Mouse (Mus musculus): ENCODE results near the gene Zfp534. TPM values are rescaled to one million over a fixed set of nuclear protein-coding genes. Genes with fewer than 3 reads are reported as not detected.
"Not testable (repeated sequence)": the region's sequence is repeated elsewhere in the genome, so short reads cannot be mapped to it uniquely, and the experiment has no call there.

The Zfp534 gene
- polyA plus RNA-seq (2015; fragmentation: Nextera tagmentation; extraction: Ambion mirVana), result not detected in 2 replicates

GRCm38 (mm10) chr4:147702453-147702852, at the start of gene Zfp534:
Zfp534 (minus strand) TSS chr4:147702553.
- H3K4me1 ChIP-seq; H3K27me3 ChIP-seq; H3K9me3 ChIP-seq (replicated peaks); H3K27ac ChIP-seq (replicated peaks); H3K4me3 ChIP-seq (replicated peaks); ATAC-seq (ENCODE audit: insufficient number of reproducible peaks, low FRiP score, low TSS enrichment, low read depth); H3K4me2 ChIP-seq (replicated peaks); H3K9ac ChIP-seq; H3K36me3 ChIP-seq: not testable (repeated sequence)
- WGBS, result 85% methylated on average over 3 of the region's 3 CpGs

- not testable (repeated sequence) for H3K4me2 ChIP-seq (replicated peaks); H3K4me1 ChIP-seq; H3K27ac ChIP-seq (replicated peaks); H3K36me3 ChIP-seq; H3K4me3 ChIP-seq (replicated peaks); H3K9ac ChIP-seq; ATAC-seq (ENCODE audit: insufficient number of reproducible peaks, low FRiP score, low TSS enrichment, low read depth); H3K9me3 ChIP-seq (replicated peaks); H3K27me3 ChIP-seq
- WGBS, result 92% methylated on average over 14 of the region's 15 CpGs
These were observed 43.9 kb upstream of the Zfp534 start for GRCm38 (mm10) chr4:147746255-147746654.

- H3K4me3 ChIP-seq (replicated peaks), result peak overlapping the region; percentile 41
- H3K27me3 ChIP-seq; H3K9me3 ChIP-seq (replicated peaks); H3K9ac ChIP-seq; H3K4me1 ChIP-seq; H3K27ac ChIP-seq (replicated peaks); ATAC-seq (ENCODE audit: insufficient number of reproducible peaks, low FRiP score, low TSS enrichment, low read depth); H3K36me3 ChIP-seq: not testable (repeated sequence)
- 33% methylated on average over 62 of the region's 63 CpGs for whole genome bisulfite sequencing
- peak overlapping the region; percentile 45 for H3K4me2 ChIP-seq (replicated peaks)
These were observed 36.5 kb upstream of the Zfp534 start for GRCm38 (mm10) chr4:147738636-147739369.

- not testable (repeated sequence) for H3K27me3 ChIP-seq; H3K4me3 ChIP-seq (replicated peaks); H3K9me3 ChIP-seq (replicated peaks); H3K27ac ChIP-seq (replicated peaks); ATAC-seq (ENCODE audit: insufficient number of reproducible peaks, low FRiP score, low TSS enrichment, low read depth); H3K4me1 ChIP-seq; H3K4me2 ChIP-seq (replicated peaks); H3K36me3 ChIP-seq; H3K9ac ChIP-seq
- 88% methylated on average over 5 of the region's 5 CpGs for WGBS
These were observed 47.1 kb downstream of the Zfp534 start for GRCm38 (mm10) chr4:147655245-147655644.

- H3K9ac ChIP-seq; ATAC-seq (ENCODE audit: insufficient number of reproducible peaks, low FRiP score, low TSS enrichment, low read depth); H3K27me3 ChIP-seq; H3K4me3 ChIP-seq (replicated peaks); H3K9me3 ChIP-seq (replicated peaks); H3K4me2 ChIP-seq (replicated peaks); H3K36me3 ChIP-seq; H3K4me1 ChIP-seq; H3K27ac ChIP-seq (replicated peaks): not testable (repeated sequence)
- WGBS, result no CpG with 5 or more reads among the region's 3 CpGs
These were observed 54.9 kb downstream of the Zfp534 start for GRCm38 (mm10) chr4:147647407-147647806.

- not testable (repeated sequence) for H3K27ac ChIP-seq (replicated peaks); H3K4me3 ChIP-seq (replicated peaks); H3K4me2 ChIP-seq (replicated peaks); ATAC-seq (ENCODE audit: insufficient number of reproducible peaks, low FRiP score, low TSS enrichment, low read depth); H3K9me3 ChIP-seq (replicated peaks); H3K9ac ChIP-seq; H3K36me3 ChIP-seq; H3K27me3 ChIP-seq; H3K4me1 ChIP-seq
- WGBS, result no CpG with 5 or more reads among the region's 6 CpGs
These were observed 59.9 kb downstream of the Zfp534 start, which contains the start of gene Zfp979 for GRCm38 (mm10) chr4:147642413-147642812. Zfp979 (minus strand) TSS chr4:147642513.

- H3K36me3 ChIP-seq; H3K27ac ChIP-seq (replicated peaks); H3K4me3 ChIP-seq (replicated peaks); H3K9ac ChIP-seq; H3K4me2 ChIP-seq (replicated peaks); H3K4me1 ChIP-seq; ATAC-seq (ENCODE audit: insufficient number of reproducible peaks, low FRiP score, low TSS enrichment, low read depth); H3K9me3 ChIP-seq (replicated peaks); H3K27me3 ChIP-seq: not testable (repeated sequence)
- 43% methylated on average over 2 of the region's 3 CpGs for WGBS
These were observed 60.4 kb downstream of the Zfp534 start for GRCm38 (mm10) chr4:147641932-147642331.

GRCm38 (mm10) chr4:147633818-147634262, 68.5 kb downstream of the Zfp534 start:
- not testable (repeated sequence) for H3K27me3 ChIP-seq; H3K9me3 ChIP-seq (replicated peaks); H3K4me2 ChIP-seq (replicated peaks); H3K9ac ChIP-seq; H3K4me1 ChIP-seq; H3K27ac ChIP-seq (replicated peaks); H3K36me3 ChIP-seq; H3K4me3 ChIP-seq (replicated peaks)
- peak; percentile 72; the same call in 1 of the 2 replicates for ATAC-seq (ENCODE audit: insufficient number of reproducible peaks, low FRiP score, low TSS enrichment, low read depth)
- WGBS, result no CpG with 5 or more reads among the region's 2 CpGs

Other genes with a start within 250 kb of the Zfp534 start
- gene Zfp982, start 210.1 kb downstream of the Zfp534 start, polyA plus RNA-seq (2015; fragmentation: Nextera tagmentation; extraction: Ambion mirVana), result 3.9 and 4.6 TPM in 2 replicates
- gene Gm16503, start 162.3 kb downstream of the Zfp534 start, polyA plus RNA-seq (2015; fragmentation: Nextera tagmentation; extraction: Ambion mirVana), result 0.16 and 0.31 TPM in 2 replicates
- 0.07 and 0.11 TPM in 2 replicates for gene Zfp985, start 149.3 kb downstream of the Zfp534 start, polyA plus RNA-seq (2015; fragmentation: Nextera tagmentation; extraction: Ambion mirVana)
- gene Zfp979, start 60.0 kb downstream of the Zfp534 start, polyA plus RNA-seq (2015; fragmentation: Nextera tagmentation; extraction: Ambion mirVana), result 2.5 and 3.0 TPM in 2 replicates
- 5.8 and 5.9 TPM in 2 replicates for gene Zfp984, start 107.2 kb upstream of the Zfp534 start, polyA plus RNA-seq (2015; fragmentation: Nextera tagmentation; extraction: Ambion mirVana)
- 4.6 and 5.3 TPM in 2 replicates for gene Zfp933, start 145.8 kb upstream of the Zfp534 start, polyA plus RNA-seq (2015; fragmentation: Nextera tagmentation; extraction: Ambion mirVana)
- gene Miip, start 166.3 kb upstream of the Zfp534 start, polyA plus RNA-seq (2015; fragmentation: Nextera tagmentation; extraction: Ambion mirVana), result 40.3 and 43.2 TPM in 2 replicates
- gene Fv1, start 166.4 kb upstream of the Zfp534 start, polyA plus RNA-seq (2015; fragmentation: Nextera tagmentation; extraction: Ambion mirVana), result 9.1 and 10.9 TPM in 2 replicates
- gene Mfn2, start 202.2 kb upstream of the Zfp534 start, polyA plus RNA-seq (2015; fragmentation: Nextera tagmentation; extraction: Ambion mirVana), result 38.6 and 39.4 TPM in 2 replicates
- gene Plod1, start 234.2 kb upstream of the Zfp534 start, polyA plus RNA-seq (2015; fragmentation: Nextera tagmentation; extraction: Ambion mirVana), result 92.0 and 93.3 TPM in 2 replicates
- 20.6 and 22.0 TPM in 2 replicates for gene 2510039O18Rik, start 238.3 kb upstream of the Zfp534 start, polyA plus RNA-seq (2015; fragmentation: Nextera tagmentation; extraction: Ambion mirVana)